ENCODE assay signal across 14 mouse cellular contexts in the genomic region with DNA sequence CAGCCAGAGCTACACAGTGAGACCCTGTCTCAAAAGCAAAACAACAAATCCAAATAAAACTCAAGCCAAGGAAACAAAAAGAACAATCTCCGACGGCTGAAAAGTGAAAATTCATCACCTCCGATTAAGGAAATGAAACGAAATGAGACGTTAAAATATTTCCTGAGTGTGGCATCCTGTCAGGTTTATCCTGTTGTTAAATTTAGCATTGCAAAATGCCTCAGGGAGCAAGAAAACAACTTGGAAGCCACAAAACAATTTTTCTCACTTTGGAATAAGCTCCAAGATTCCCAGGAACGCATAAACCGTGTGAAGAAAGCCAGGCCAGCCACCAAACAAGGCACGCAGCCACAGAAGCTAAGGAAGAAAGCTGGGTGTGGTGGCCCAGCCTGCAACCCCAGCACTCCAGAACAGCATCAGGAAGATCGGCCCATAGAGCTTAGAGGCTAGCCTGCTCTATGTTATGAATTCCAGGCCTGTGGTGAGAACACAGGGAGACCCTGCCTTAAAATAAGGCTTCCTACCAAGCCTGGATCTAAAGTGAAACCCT. TPM values are rescaled to one million over a fixed set of nuclear protein-coding genes. Genes with fewer than 3 reads are reported as not detected.
A peak's percentile ranks its signal among the peaks of the same experiment; 100 is the strongest.
DNase-seq lines count a peak whose midpoint lies in the region; ATAC-seq and TF ChIP-seq lines count a peak whose summit lies in the region.
"Had no signal": no experiment of that assay in that cellular context is flagged by ENCODE, and none has a peak within 500 bp of the region (broad histone marks: within the 10 kb centered on the region; RNA-seq: fewer than 3 reads in every experiment).

No protein-coding gene starts in this region.

- no peak overlapping the region for H3K4me2 ChIP-seq in liver, postnatal 0 days (ENCODE audit: low read depth, low read length)
- H3K4me2 ChIP-seq in liver, embryonic 11.5 days: no peak overlapping the region
- H3K4me2 ChIP-seq in stomach, embryonic 16.5 days (ENCODE audit: low read depth, low read length): no peak overlapping the region
- H3K4me2 ChIP-seq: heart, embryonic 15.5 days had no signal

- WGBS in liver, postnatal 0 days (ENCODE audit: insufficient replicate concordance): 49% methylated on average over 9 of the region's 9 CpGs
- WGBS in liver, embryonic 11.5 days: 77% methylated on average over 9 of the region's 9 CpGs
- 73% methylated on average over 9 of the region's 9 CpGs for WGBS in stomach, embryonic 16.5 days

- no peaks in the 10 kb centered on the region for H3K36me3 ChIP-seq in liver, postnatal 0 days (replicated peaks; ENCODE audit: insufficient read depth, low read length)
- H3K36me3 ChIP-seq in liver, embryonic 11.5 days (ENCODE audit: control insufficient read depth, insufficient read depth, low read length): no peaks in the 10 kb centered on the region
- H3K36me3 ChIP-seq in stomach, embryonic 16.5 days (ENCODE audit: control insufficient read depth, insufficient read depth, low read length): no peaks in the 10 kb centered on the region
- H3K36me3 ChIP-seq: heart, embryonic 15.5 days had no signal

- peak; percentile 27 for DNase-seq in gastrocnemius, adult 18-20 months (ENCODE audit: low spot score)
- no peak for DNase-seq in gastrocnemius, postnatal 36 days
- DNase-seq in liver, postnatal 0 days: no peak
- DNase-seq in liver, embryonic 11.5 days (ENCODE audit: low spot score): no peak
- peak; percentile 43 for DNase-seq in kidney, adult 9 months
- no peak for DNase-seq in lung, adult 18-20 months
- DNase-seq: B cell, adult 2 months; thymus, adult 18-20 months had no signal

- peak overlapping the region; percentile 48; the same call in 1 of the 2 replicates for H3K27ac ChIP-seq in liver, postnatal 0 days (ENCODE audit: low read depth)
- H3K27ac ChIP-seq in liver, embryonic 11.5 days (ENCODE audit: low read depth, low read length): no peak overlapping the region
- H3K27ac ChIP-seq in stomach, embryonic 16.5 days (ENCODE audit: low read length): 0 out of 2 replicates have a peak overlapping the region, but pooled peaks have one; percentile 43
- H3K27ac ChIP-seq: heart, embryonic 15.5 days; left cerebral cortex, adult 2 months; liver, embryonic 14.5 days had no signal

- no peak overlapping the region for H3K9ac ChIP-seq in liver, postnatal 0 days (replicated peaks)
- H3K9ac ChIP-seq in liver, embryonic 11.5 days (ENCODE audit: low read depth, low read length): no peak overlapping the region
- no peak overlapping the region for H3K9ac ChIP-seq in stomach, embryonic 16.5 days (ENCODE audit: low read length)
- H3K9ac ChIP-seq: heart, embryonic 15.5 days; liver, embryonic 14.5 days had no signal

- TF ChIP-seq CTCF in liver, postnatal 0 days (IDR thresholded peaks at IDR 0.05; ENCODE audit: low read depth): no peak

- intact Hi-C loops in gastrocnemius, postnatal 36 days (cut with DNase I): no loop called here

- no peaks in the 10 kb centered on the region for H3K4me1 ChIP-seq in liver, postnatal 0 days (ENCODE audit: insufficient read depth)
- H3K4me1 ChIP-seq in liver, embryonic 11.5 days (replicated peaks; ENCODE audit: control insufficient read depth, insufficient read depth, low read length): no peaks in the 10 kb centered on the region
- H3K4me1 ChIP-seq in stomach, embryonic 16.5 days (ENCODE audit: control insufficient read depth, insufficient read depth, low read length): no peaks in the 10 kb centered on the region

- no peaks in the 10 kb centered on the region for H3K9me3 ChIP-seq in liver, postnatal 0 days (ENCODE audit: low read length)
- no peaks in the 10 kb centered on the region for H3K9me3 ChIP-seq in liver, embryonic 11.5 days (ENCODE audit: control insufficient read depth, low read length)
- H3K9me3 ChIP-seq in stomach, embryonic 16.5 days (replicated peaks; ENCODE audit: control insufficient read depth, low read length): no peaks in the 10 kb centered on the region
- H3K9me3 ChIP-seq: heart, embryonic 15.5 days had no signal

- no peak overlapping the region for H3K4me3 ChIP-seq in liver, postnatal 0 days (ENCODE audit: low read depth, low read length)
- H3K4me3 ChIP-seq in liver, embryonic 11.5 days (ENCODE audit: low read depth, low read length): no peak overlapping the region
- H3K4me3 ChIP-seq in stomach, embryonic 16.5 days (replicated peaks; ENCODE audit: low read length): no peak overlapping the region
- H3K4me3 ChIP-seq: heart, embryonic 15.5 days; left cerebral cortex, adult 2 months had no signal

- no peak for ATAC-seq in liver, postnatal 0 days
- ATAC-seq in liver, embryonic 11.5 days (replicated peaks; ENCODE audit: low FRiP score): no peak
- no peak for ATAC-seq in stomach, embryonic 16.5 days (ENCODE audit: insufficient read depth, low FRiP score)
- no peak for ATAC-seq in megakaryocyte progenitor cell, adult 5-6 weeks (replicated peaks; ENCODE audit: poor library complexity)

- TF ChIP-seq EP300 in liver, postnatal 0 days (IDR thresholded peaks at IDR 0.05; ENCODE audit: low read depth): no peak

- no peaks in the 10 kb centered on the region for H3K27me3 ChIP-seq in liver, postnatal 0 days (ENCODE audit: insufficient read depth, low read length)
- H3K27me3 ChIP-seq in liver, embryonic 11.5 days (replicated peaks; ENCODE audit: control insufficient read depth, insufficient read depth, low read length): peaks cover 3% of the 10 kb centered on the region; the same call in 1 of the 2 replicates
- no peaks in the 10 kb centered on the region for H3K27me3 ChIP-seq in stomach, embryonic 16.5 days (ENCODE audit: control insufficient read depth, insufficient read depth, low read length)
- H3K27me3 ChIP-seq: heart, embryonic 15.5 days had no signal

RNA-seq across cellular contexts. Expression of gene Rasa4, which starts 6.6 kb away (rescaled TPM):
- 10 to 100 TPM; 32.3 to 34.8 TPM for total RNA-seq in gastrocnemius, adult 18-20 months (2021)
- total RNA-seq in gastrocnemius, postnatal 36 days (2021): 10 to 100 TPM; 23.8 to 23.9 TPM
- 2.1 TPM in 2 replicates for polyA plus RNA-seq in liver, postnatal 0 days (2015; fragmentation: Nextera tagmentation; extraction: Ambion mirVana)
- polyA plus RNA-seq in liver, embryonic 11.5 days (2014; fragmentation: Nextera tagmentation; extraction: Ambion mirVana): 1.7 TPM in 2 replicates
- polyA plus RNA-seq in stomach, embryonic 16.5 days (2015; fragmentation: Nextera tagmentation; extraction: Ambion mirVana): 9.6 and 9.7 TPM in 2 replicates
- total RNA-seq in megakaryocyte progenitor cell, adult 5-6 weeks (2015): 31.4 and 43.2 TPM in 2 replicates
- 21.5 and 31.9 TPM in 2 replicates for total RNA-seq in megakaryocyte progenitor cell, adult 5-6 weeks (2017)

RNA-seq across cellular contexts. Expression of gene Upk3bl, which starts 22.8 kb away (rescaled TPM):
- total RNA-seq in gastrocnemius, adult 18-20 months (2021): not detected
- not detected for total RNA-seq in gastrocnemius, postnatal 36 days (2021)
- polyA plus RNA-seq in liver, postnatal 0 days (2015; fragmentation: Nextera tagmentation; extraction: Ambion mirVana): not detected in 2 replicates
- polyA plus RNA-seq in liver, embryonic 11.5 days (2014; fragmentation: Nextera tagmentation; extraction: Ambion mirVana): 0.78 and 0.97 TPM in 2 replicates
- polyA plus RNA-seq in stomach, embryonic 16.5 days (2015; fragmentation: Nextera tagmentation; extraction: Ambion mirVana): 190 and 227 TPM in 2 replicates
- 0.59 and 1.4 TPM in 2 replicates for total RNA-seq in megakaryocyte progenitor cell, adult 5-6 weeks (2015)
- total RNA-seq in megakaryocyte progenitor cell, adult 5-6 weeks (2017): 0.17 and 1.0 TPM in 2 replicates
- total RNA-seq: left cerebral cortex, adult 2 months had no signal

RNA-seq across cellular contexts. Expression of gene Upk3b, which starts 38.8 kb away (rescaled TPM):
- total RNA-seq in gastrocnemius, adult 18-20 months (2021): under 1 TPM in 1 of 2 experiments, not detected in 1; 0.07 TPM
- total RNA-seq in gastrocnemius, postnatal 36 days (2021): not detected
- polyA plus RNA-seq in liver, postnatal 0 days (2015; fragmentation: Nextera tagmentation; extraction: Ambion mirVana): 4.0 and 4.7 TPM in 2 replicates
- 15.2 and 16.6 TPM in 2 replicates for polyA plus RNA-seq in liver, embryonic 11.5 days (2014; fragmentation: Nextera tagmentation; extraction: Ambion mirVana)
- 34.0 and 38.2 TPM in 2 replicates for polyA plus RNA-seq in stomach, embryonic 16.5 days (2015; fragmentation: Nextera tagmentation; extraction: Ambion mirVana)
- total RNA-seq in megakaryocyte progenitor cell, adult 5-6 weeks (2015): not detected in 2 replicates
- total RNA-seq in megakaryocyte progenitor cell, adult 5-6 weeks (2017): not detected in 2 replicates
- total RNA-seq: left cerebral cortex, adult 2 months had no signal
- polyA plus RNA-seq: cortical plate, adult 2 months had no signal

RNA-seq across cellular contexts. Expression of gene Polr2j, which starts 39.4 kb away (rescaled TPM):
- total RNA-seq in gastrocnemius, adult 18-20 months (2021): 10 to 100 TPM; 65.1 to 72.1 TPM
- 10 to 100 TPM; 56.0 to 60.9 TPM for total RNA-seq in gastrocnemius, postnatal 36 days (2021)
- polyA plus RNA-seq in liver, postnatal 0 days (2015; fragmentation: Nextera tagmentation; extraction: Ambion mirVana): 99.8 and 112 TPM in 2 replicates
- 253 and 261 TPM in 2 replicates for polyA plus RNA-seq in liver, embryonic 11.5 days (2014; fragmentation: Nextera tagmentation; extraction: Ambion mirVana)
- polyA plus RNA-seq in stomach, embryonic 16.5 days (2015; fragmentation: Nextera tagmentation; extraction: Ambion mirVana): 198 and 202 TPM in 2 replicates
- total RNA-seq in megakaryocyte progenitor cell, adult 5-6 weeks (2015): 115 and 120 TPM in 2 replicates
- total RNA-seq in megakaryocyte progenitor cell, adult 5-6 weeks (2017): 127 and 153 TPM in 2 replicates

RNA-seq across cellular contexts. Expression of gene Lrwd1, which starts 58.8 kb away (rescaled TPM):
- 1 to 10 TPM; 4.2 to 4.4 TPM for total RNA-seq in gastrocnemius, adult 18-20 months (2021)
- 1 to 10 TPM; 3.7 to 4.0 TPM for total RNA-seq in gastrocnemius, postnatal 36 days (2021)
- 13.7 and 16.5 TPM in 2 replicates for polyA plus RNA-seq in liver, postnatal 0 days (2015; fragmentation: Nextera tagmentation; extraction: Ambion mirVana)
- polyA plus RNA-seq in liver, embryonic 11.5 days (2014; fragmentation: Nextera tagmentation; extraction: Ambion mirVana): 69.0 and 70.3 TPM in 2 replicates
- polyA plus RNA-seq in stomach, embryonic 16.5 days (2015; fragmentation: Nextera tagmentation; extraction: Ambion mirVana): 25.0 and 26.3 TPM in 2 replicates
- total RNA-seq in megakaryocyte progenitor cell, adult 5-6 weeks (2015): 13.2 and 16.5 TPM in 2 replicates
- 52.6 and 56.5 TPM in 2 replicates for total RNA-seq in megakaryocyte progenitor cell, adult 5-6 weeks (2017)

Comparison
In these comparisons a context has a peak if more than half of its experiments do, and no peak if none do; other contexts are left out.
1. DNase-seq: peak in gastrocnemius, adult 18-20 months (single experiment) and kidney, adult 9 months (single experiment); none in gastrocnemius, postnatal 36 days (0 of 2), liver, postnatal 0 days (single experiment), liver, embryonic 11.5 days (single experiment) and lung, adult 18-20 months (0 of 2).